Comparison of ENCODE assay signal across 10 mouse cellular contexts in genomic region chr1:184718261-184719120, GRCm38 (mm10). TPM values are rescaled to one million over a fixed set of nuclear protein-coding genes. Genes with fewer than 3 reads are reported as not detected.
DNase-seq lines count a peak whose midpoint lies in the region; ATAC-seq lines count a peak whose summit lies in the region.
"Had no signal": no experiment of that assay in that cellular context is flagged by ENCODE, and none has a peak within 500 bp of the region (broad histone marks: within the 10 kb centered on the region; RNA-seq: fewer than 3 reads in every experiment).

No protein-coding gene starts in this region.

- H3K9me3 ChIP-seq in heart, embryonic 13.5 days = no peaks in the 10 kb centered on the region
- H3K9me3 ChIP-seq in hindbrain, embryonic 15.5 days = no peaks in the 10 kb centered on the region
- no peaks in the 10 kb centered on the region for H3K9me3 ChIP-seq in midbrain, embryonic 12.5 days
- H3K9me3 ChIP-seq: forebrain, embryonic 13.5 days had no signal

- H3K4me2 ChIP-seq in heart, embryonic 13.5 days = peak overlapping the region; percentile 55
- peak overlapping the region; percentile 23; the same call in 1 of the 2 replicates for H3K4me2 ChIP-seq in hindbrain, embryonic 15.5 days
- 0 out of 2 replicates have a peak overlapping the region, but pooled peaks have one; percentile 11 for H3K4me2 ChIP-seq in midbrain, embryonic 12.5 days (replicated peaks)
- H3K4me2 ChIP-seq: forebrain, embryonic 13.5 days had no signal

- WGBS in heart, embryonic 13.5 days = 1% methylated on average over 41 of the region's 41 CpGs
- WGBS in hindbrain, embryonic 15.5 days = under 1% methylated on average over 41 of the region's 41 CpGs
- WGBS in midbrain, embryonic 12.5 days = under 1% methylated on average over 41 of the region's 41 CpGs

- H3K9ac ChIP-seq in heart, embryonic 13.5 days = no peak overlapping the region; the same call in 1 of the 2 replicates
- H3K9ac ChIP-seq in hindbrain, embryonic 15.5 days = no peak overlapping the region
- no peak overlapping the region for H3K9ac ChIP-seq in midbrain, embryonic 12.5 days (replicated peaks)
- H3K9ac ChIP-seq: forebrain, embryonic 13.5 days had no signal

- peaks cover 4% of the 10 kb centered on the region; the same call in 1 of the 2 replicates for H3K4me1 ChIP-seq in heart, embryonic 13.5 days
- H3K4me1 ChIP-seq in hindbrain, embryonic 15.5 days (replicated peaks) = no peaks in the 10 kb centered on the region
- H3K4me1 ChIP-seq in midbrain, embryonic 12.5 days = 0 out of 2 replicates have a peak, but pooled peaks cover 6% of the 10 kb centered on the region
- H3K4me1 ChIP-seq: forebrain, embryonic 13.5 days had no signal

- H3K4me3 ChIP-seq in heart, embryonic 13.5 days = peak overlapping the region; percentile 33
- no peak overlapping the region for H3K4me3 ChIP-seq in hindbrain, embryonic 15.5 days
- 0 out of 2 replicates have a peak overlapping the region, but pooled peaks have one; percentile 15 for H3K4me3 ChIP-seq in midbrain, embryonic 12.5 days
- H3K4me3 ChIP-seq: forebrain, embryonic 13.5 days had no signal

- peaks cover 100% of the 10 kb centered on the region for H3K27me3 ChIP-seq in heart, embryonic 13.5 days (replicated peaks)
- peaks cover 96% of the 10 kb centered on the region for H3K27me3 ChIP-seq in hindbrain, embryonic 15.5 days
- peaks cover 97% of the 10 kb centered on the region for H3K27me3 ChIP-seq in midbrain, embryonic 12.5 days

- H3K36me3 ChIP-seq in heart, embryonic 13.5 days = no peaks in the 10 kb centered on the region
- no peaks in the 10 kb centered on the region for H3K36me3 ChIP-seq in hindbrain, embryonic 15.5 days
- no peaks in the 10 kb centered on the region for H3K36me3 ChIP-seq in midbrain, embryonic 12.5 days

- ATAC-seq in heart, embryonic 13.5 days (ENCODE audit: extremely low read depth, insufficient number of reproducible peaks, low FRiP score, low TSS enrichment) = no peak
- peak; percentile 31 for ATAC-seq in common myeloid progenitor, adult 5-6 weeks (replicated peaks; ENCODE audit: low read depth, poor library complexity, severe bottlenecking)
- no peak for ATAC-seq in hindbrain, embryonic 15.5 days (ENCODE audit: low FRiP score, low read depth)
- ATAC-seq in midbrain, embryonic 12.5 days (ENCODE audit: low FRiP score, low read depth) = no peak
- ATAC-seq in activated CD4-positive, CD25-positive, alpha-beta regulatory T cell, adult 4 months = no peak
- ATAC-seq: forebrain, embryonic 13.5 days had no signal

- H3K27ac ChIP-seq in heart, embryonic 13.5 days (replicated peaks) = no peak overlapping the region
- H3K27ac ChIP-seq in hindbrain, embryonic 15.5 days (replicated peaks) = no peak overlapping the region
- H3K27ac ChIP-seq in midbrain, embryonic 12.5 days (replicated peaks) = no peak overlapping the region
- H3K27ac ChIP-seq: forebrain, embryonic 13.5 days had no signal

- DNase-seq in heart, adult 9 months (ENCODE audit: low spot score in 2 of 2) = no peak
- DNase-seq in cerebellum, postnatal 10 days = no peak
- no peak for DNase-seq in thymus, postnatal 0 days (ENCODE audit: low spot score)
- DNase-seq: kidney, postnatal 36 days had no signal

RNA-seq across cellular contexts. Expression of gene Hlx, which starts 13.9 kb away (rescaled TPM):
- polyA plus RNA-seq in heart, embryonic 13.5 days (2015; fragmentation: Nextera tagmentation; extraction: Ambion mirVana) = 7.6 and 8.1 TPM in 2 replicates
- total RNA-seq in common myeloid progenitor, adult 5-6 weeks (2017) = 4.6 and 10.8 TPM in 2 replicates
- 2.3 and 3.1 TPM in 2 replicates for polyA plus RNA-seq in hindbrain, embryonic 15.5 days (2015; fragmentation: Nextera tagmentation; extraction: Ambion mirVana)
- 3.5 and 5.1 TPM in 2 replicates for polyA plus RNA-seq in midbrain, embryonic 12.5 days (2016; fragmentation: Nextera tagmentation; extraction: Ambion mirVana)
- polyA plus RNA-seq in activated CD4-positive, CD25-positive, alpha-beta regulatory T cell, adult 4 months (2017; shearing (Covaris generic)) = not detected
- polyA plus RNA-seq in thymus, postnatal 0 days (2015; fragmentation: Nextera tagmentation; extraction: Ambion mirVana) = 5.4 and 5.8 TPM in 2 replicates
